Mouse (Mus musculus) lung, postnatal 25 days (tissue): ENCODE results near the gene Gcgr.
A peak's percentile ranks its signal among the peaks of the same experiment; 100 is the strongest.
"Not testable (repeated sequence)": the region's sequence is repeated elsewhere in the genome, so short reads cannot be mapped to it uniquely, and the experiment has no call there.

Experiments
- DNase-seq: peaks from one replicate; pipeline ENCODE4 v3.0.0; 2022; ENCODE audit warnings: low spot score

Gcgr gene

GRCm38 (mm10) chr11:120571754-120572416 is 41.4 kb downstream of the Gcgr start:
- DNase-seq, result no peak

- no peak for DNase-seq
Observed at GRCm38 (mm10) chr11:120572417-120572751, 41.9 kb downstream of the Gcgr start.

- peak; percentile 100 for DNase-seq
Observed at GRCm38 (mm10) chr11:120572752-120573584, 42.5 kb downstream of the Gcgr start, which contains the start of gene P4hb. Gene P4hb (minus strand): TSS chr11:120573253.

- no peak for DNase-seq
Observed at GRCm38 (mm10) chr11:120573585-120574277, 43.2 kb downstream of the Gcgr start.

- no peak for DNase-seq
Observed at GRCm38 (mm10) chr11:120574278-120574600, 43.7 kb downstream of the Gcgr start.

GRCm38 (mm10) chr11:120575046-120575445 is 44.5 kb downstream of the Gcgr start:
- DNase-seq, result no peak

GRCm38 (mm10) chr11:120575940-120576339 is 45.4 kb downstream of the Gcgr start:
- no peak for DNase-seq

GRCm38 (mm10) chr11:120576365-120576981 is 46.0 kb downstream of the Gcgr start:
- no peak for DNase-seq

GRCm38 (mm10) chr11:120577211-120578023 is 46.9 kb downstream of the Gcgr start:
- no peak for DNase-seq

- no peak for DNase-seq
Observed at GRCm38 (mm10) chr11:120578024-120578693, 47.7 kb downstream of the Gcgr start.

GRCm38 (mm10) chr11:120578694-120579243 is 48.3 kb downstream of the Gcgr start:
- DNase-seq, result no peak

GRCm38 (mm10) chr11:120579316-120580107 is 49.0 kb downstream of the Gcgr start:
- peak; percentile 76 for DNase-seq

GRCm38 (mm10) chr11:120580190-120580589 is 49.7 kb downstream of the Gcgr start:
- peak; percentile 39 for DNase-seq

- DNase-seq, result peak; percentile 40
Observed at GRCm38 (mm10) chr11:120580871-120581331, 50.4 kb downstream of the Gcgr start.

GRCm38 (mm10) chr11:120581490-120582267 is 51.2 kb downstream of the Gcgr start, which contains the start of gene Arhgdia:
Gene Arhgdia (minus strand): TSS chr11:120581624.
- DNase-seq, result peak; percentile 88

GRCm38 (mm10) chr11:120582268-120582981 is 51.9 kb downstream of the Gcgr start:
- DNase-seq, result peak; percentile 60

GRCm38 (mm10) chr11:120582982-120583293 is 52.4 kb downstream of the Gcgr start:
- DNase-seq, result not testable (repeated sequence)

- no peak for DNase-seq
Observed at GRCm38 (mm10) chr11:120583937-120584336, 53.4 kb downstream of the Gcgr start.
